Mouse (Mus musculus) hindbrain, embryonic 14.5 days (tissue): ENCODE results near the gene Cfap54. TPM values are rescaled to one million over a fixed set of nuclear protein-coding genes. Genes with fewer than 3 reads are reported as not detected.

Experiments
- ATAC-seq: fragments of 200-750 bp; cut with Nextera tagmentation; 2 replicates; pipeline ENCODE4 v1.8.0; 2017; ENCODE audit warnings: moderate number of reproducible peaks, mild to moderate bottlenecking, moderate TSS enrichment, moderate library complexity; ENCODE audit not compliant: low FRiP score
- DNase-seq: peaks from one replicate; pipeline ENCODE4 v3.0.0-alpha.2; 2015; ENCODE audit warnings: low spot score
- H3K27ac ChIP-seq: fragments of 300-500 bp; sonication (generic); 2 replicates; pipeline ENCODE4 v1.5.1; 2014; ENCODE audit warnings: mild to moderate bottlenecking, moderate library complexity
- H3K27me3 ChIP-seq: fragments of 300-500 bp; sonication (generic); 2 replicates; pipeline ENCODE4 v1.6.1; 2014; ENCODE audit warnings: mild to moderate bottlenecking, low read length, mixed read lengths; ENCODE audit not compliant: control insufficient read depth, insufficient read depth
- H3K36me3 ChIP-seq: fragments of 300-500 bp; sonication (generic); replicated peaks from 2 replicates; pipeline ENCODE4 v1.6.1; 2014; ENCODE audit not compliant: control insufficient read depth, insufficient read depth
- H3K4me1 ChIP-seq: fragments of 300-500 bp; sonication (generic); replicated peaks from 2 replicates; pipeline ENCODE4 v1.6.1; 2014; ENCODE audit warnings: antibody characterized with exemption, low read length, mixed read lengths; ENCODE audit not compliant: control insufficient read depth, insufficient read depth
- H3K4me2 ChIP-seq: fragments of 300-500 bp; sonication (generic); replicated peaks from 2 replicates; pipeline ENCODE4 v1.6.1; 2014; ENCODE audit warnings: mild to moderate bottlenecking, moderate library complexity
- H3K4me3 ChIP-seq: fragments of 300-500 bp; sonication (generic); replicated peaks from 2 replicates; pipeline ENCODE4 v1.5.1; 2014; ENCODE audit warnings: mild to moderate bottlenecking, low read length
- H3K9ac ChIP-seq: fragments of 300-500 bp; sonication (generic); 2 replicates; pipeline ENCODE4 v1.6.1; 2014
- H3K9me3 ChIP-seq: fragments of 300-500 bp; sonication (generic); 2 replicates; pipeline ENCODE4 v1.6.1; 2016; ENCODE audit warnings: low read length; ENCODE audit not compliant: control insufficient read depth
- WGBS: fragments of 180-500 bp; shearing (Covaris S2); extraction: QIAGEN DNeasy Blood & Tissue Kit; methylation state at CpG from one replicate; pipeline ENCODE4 v1.1.7; 2014; 5-methylcytosine and 5-hydroxymethylcytosine counted together
- polyA plus RNA-seq: library from polyadenylated mRNA; unstranded; fragments of >200 nt; fragmentation: Nextera tagmentation; extraction: Ambion mirVana; gene quantifications from 2 replicates; pipeline ENCODE4 v1.2.1, GENCODE M21; 2014

Cfap54 gene
- polyA plus RNA-seq, result 2.4 and 3.6 TPM in 2 replicates

DNA sequence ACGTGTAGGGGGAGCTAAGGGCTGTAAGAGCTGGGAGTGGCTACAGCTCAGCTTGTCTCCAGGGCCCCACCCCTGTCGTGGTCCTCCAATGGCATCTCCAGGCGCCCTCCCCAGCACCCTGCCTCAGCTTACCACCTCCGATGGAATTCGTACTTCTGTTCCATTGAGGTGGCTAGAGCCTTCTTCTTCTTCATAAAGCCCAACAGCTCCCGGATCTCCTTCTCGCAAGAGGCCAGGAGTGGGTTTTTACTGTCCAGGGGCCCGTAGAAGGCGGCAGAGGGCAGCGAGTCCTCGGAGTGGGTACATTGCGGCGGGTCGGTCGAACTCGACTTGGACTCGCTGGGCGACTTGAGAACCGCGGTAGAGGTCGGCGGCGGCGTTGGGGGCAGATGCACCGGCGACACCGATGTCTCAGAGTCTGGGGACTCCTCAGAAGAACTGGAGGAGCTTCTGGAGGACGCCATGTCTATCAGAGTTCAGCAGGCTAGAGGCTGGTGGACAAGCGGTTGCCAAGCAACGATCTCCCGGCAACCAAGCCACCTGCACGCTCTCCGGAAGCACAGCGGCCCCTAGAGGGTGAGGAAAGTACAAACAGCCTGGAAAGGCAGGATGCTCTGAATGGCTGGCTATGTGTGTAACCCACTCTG is at the start of gene Cfap54:
Gene Cfap54, minus strand, starts transcription at position 486 of the 647 bp plus-strand sequence.
- DNase-seq (peak; percentile 94), ATAC-seq (peak; percentile 85)
- no peaks in the 10 kb centered on the region for H3K9me3 ChIP-seq
- peaks cover 24% of the 10 kb centered on the region for H3K4me1 ChIP-seq
- no peaks in the 10 kb centered on the region for H3K27me3 ChIP-seq
- no peaks in the 10 kb centered on the region for H3K36me3 ChIP-seq
- peak within 1 kb of the TSS; percentile 47 for H3K4me3 ChIP-seq
- H3K9ac ChIP-seq, result peak within 1 kb of the TSS; percentile 45
- under 1% methylated on average over 34 of the region's 34 CpGs for WGBS
- H3K27ac ChIP-seq, result no peak within 1 kb of the TSS
- H3K4me2 ChIP-seq, result peak within 1 kb of the TSS; percentile 72

DNA sequence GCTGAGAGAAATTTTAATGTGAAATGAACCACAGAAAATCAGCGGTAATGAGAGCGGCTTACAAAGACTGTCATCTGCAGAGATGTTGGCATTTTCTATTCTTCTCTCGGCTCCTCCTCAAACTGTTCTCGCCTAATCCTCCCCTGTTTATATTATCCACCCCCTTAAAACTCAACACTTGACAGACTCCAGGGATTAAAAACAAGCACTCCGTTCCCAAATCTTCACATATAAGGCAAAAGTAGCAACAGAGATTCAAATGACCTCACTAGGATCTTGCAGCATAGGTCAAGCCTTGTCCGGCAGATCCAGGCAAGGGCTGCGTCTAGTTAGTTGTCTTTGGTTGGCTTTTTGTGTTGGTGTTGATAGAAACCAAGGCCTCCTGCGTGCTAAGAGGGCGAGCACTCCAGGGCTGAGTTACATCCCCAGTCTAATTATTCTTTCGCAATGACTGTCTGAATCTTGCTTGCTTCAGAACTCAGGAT is 49.1 kb upstream of the Cfap54 start:
- no peak overlapping the region for H3K4me2 ChIP-seq
- H3K36me3 ChIP-seq, result no peaks in the 10 kb centered on the region
- H3K4me1 ChIP-seq, result no peaks in the 10 kb centered on the region
- ATAC-seq (no peak), DNase-seq (no peak)
- no peaks in the 10 kb centered on the region for H3K27me3 ChIP-seq
- no peaks in the 10 kb centered on the region for H3K9me3 ChIP-seq
- 58% methylated on average over 10 of the region's 10 CpGs for WGBS
- H3K4me3 ChIP-seq, result no peak overlapping the region
- no peak overlapping the region for H3K9ac ChIP-seq
- no peak overlapping the region for H3K27ac ChIP-seq

DNA sequence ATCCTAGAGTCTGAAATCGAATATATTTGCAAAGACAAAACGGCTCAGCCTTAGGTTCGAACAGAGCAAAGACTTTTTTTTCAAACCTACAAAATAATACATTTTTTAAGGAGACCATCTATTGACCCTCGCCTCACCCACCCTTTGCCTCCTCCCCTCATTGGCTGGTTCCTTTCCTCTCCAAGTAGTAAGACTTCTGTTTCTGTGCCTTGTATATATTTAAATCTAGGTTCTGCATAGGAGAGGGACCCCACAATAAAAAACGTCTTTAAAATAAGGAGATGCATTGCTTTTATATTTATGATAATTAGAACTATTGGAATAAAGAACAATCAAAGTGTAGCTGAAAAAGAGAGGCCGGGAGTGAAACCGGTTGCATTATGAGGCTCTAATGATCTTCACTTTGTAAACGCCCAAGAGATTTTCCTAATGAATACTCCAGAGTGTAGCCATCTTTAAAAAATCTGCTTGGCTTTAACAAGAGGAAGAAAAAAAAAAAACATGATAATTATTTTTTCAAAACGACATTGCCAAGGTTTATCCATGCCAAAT is 48.6 kb upstream of the Cfap54 start:
- no peak overlapping the region for H3K9ac ChIP-seq
- no peaks in the 10 kb centered on the region for H3K4me1 ChIP-seq
- H3K27me3 ChIP-seq, result no peaks in the 10 kb centered on the region
- no peak for ATAC-seq
- H3K36me3 ChIP-seq, result no peaks in the 10 kb centered on the region
- no peak overlapping the region for H3K27ac ChIP-seq
- 59% methylated on average over 9 of the region's 9 CpGs for WGBS
- DNase-seq, result no peak
- no peak overlapping the region for H3K4me2 ChIP-seq
- H3K9me3 ChIP-seq, result no peaks in the 10 kb centered on the region
- no peak overlapping the region for H3K4me3 ChIP-seq

DNA sequence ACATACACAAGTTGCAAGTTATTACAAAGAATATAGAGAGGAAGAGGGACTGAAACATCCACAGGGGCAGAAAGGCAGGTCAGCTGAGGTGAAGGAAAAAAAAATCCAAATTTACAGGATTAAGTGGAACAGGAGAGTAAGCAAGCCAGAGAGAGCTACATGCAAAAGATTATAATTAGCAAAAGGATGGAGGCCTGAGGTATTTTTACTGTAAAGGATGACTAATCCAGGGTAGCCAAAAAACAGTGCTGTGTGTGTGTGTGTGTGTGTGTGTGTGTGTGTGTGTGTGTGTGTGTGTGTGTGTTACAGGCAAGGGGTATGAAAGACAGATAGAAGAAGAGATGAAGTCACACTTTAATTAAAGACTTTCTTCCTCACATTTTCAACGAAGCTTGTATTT is 47.9 kb upstream of the Cfap54 start:
- Histone ChIP-seq H3K27me3 (no peaks in the 10 kb centered on the region), H3K4me1 (no peaks in the 10 kb centered on the region), H3K9ac (no peak overlapping the region), H3K4me3 (no peak overlapping the region), H3K9me3 (no peaks in the 10 kb centered on the region), H3K4me2 (no peak overlapping the region), H3K36me3 (no peaks in the 10 kb centered on the region), H3K27ac (no peak overlapping the region)
- DNase-seq, result no peak
- 83% methylated on average over 1 of the region's 1 CpGs for WGBS
- ATAC-seq, result no peak

- 85% methylated on average over 2 of the region's 2 CpGs for WGBS
- Histone ChIP-seq H3K4me1 (no peaks in the 10 kb centered on the region), H3K27me3 (no peaks in the 10 kb centered on the region), H3K9ac (no peak overlapping the region), H3K4me2 (no peak overlapping the region), H3K4me3 (no peak overlapping the region), H3K36me3 (no peaks in the 10 kb centered on the region), H3K9me3 (no peaks in the 10 kb centered on the region), H3K27ac (no peak overlapping the region)
- no peak for ATAC-seq
- DNase-seq, result no peak
These were observed 47.1 kb upstream of the Cfap54 start for GRCm38 (mm10) chr10:93128566-93128965.

DNA sequence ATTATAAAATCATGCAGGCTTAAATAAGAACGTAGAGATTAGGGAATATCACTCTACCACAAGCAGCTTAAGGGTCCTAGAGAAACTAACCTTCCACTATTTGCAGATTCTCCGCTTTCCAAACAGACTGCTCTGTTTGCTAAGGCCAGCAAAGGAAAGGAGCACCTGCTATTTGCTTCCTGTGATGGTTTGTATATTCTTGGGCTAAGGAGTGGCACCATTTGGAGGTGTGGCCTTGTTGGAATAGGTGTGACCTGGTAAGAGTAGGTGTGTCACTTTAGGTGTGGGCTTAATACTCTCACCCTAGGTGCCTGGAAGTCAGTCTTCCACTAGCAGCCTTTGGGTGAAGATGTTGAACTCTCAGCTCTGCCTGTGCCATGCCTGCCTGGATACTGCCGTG is 44.6 kb upstream of the Cfap54 start:
- DNase-seq, result no peak
- Histone ChIP-seq H3K4me3 (no peak overlapping the region), H3K9me3 (no peaks in the 10 kb centered on the region), H3K4me2 (no peak overlapping the region), H3K9ac (no peak overlapping the region), H3K27me3 (no peaks in the 10 kb centered on the region), H3K4me1 (no peaks in the 10 kb centered on the region), H3K36me3 (no peaks in the 10 kb centered on the region), H3K27ac (no peak overlapping the region)
- ATAC-seq, result no peak
- WGBS, result 85% methylated on average over 3 of the region's 3 CpGs

DNA sequence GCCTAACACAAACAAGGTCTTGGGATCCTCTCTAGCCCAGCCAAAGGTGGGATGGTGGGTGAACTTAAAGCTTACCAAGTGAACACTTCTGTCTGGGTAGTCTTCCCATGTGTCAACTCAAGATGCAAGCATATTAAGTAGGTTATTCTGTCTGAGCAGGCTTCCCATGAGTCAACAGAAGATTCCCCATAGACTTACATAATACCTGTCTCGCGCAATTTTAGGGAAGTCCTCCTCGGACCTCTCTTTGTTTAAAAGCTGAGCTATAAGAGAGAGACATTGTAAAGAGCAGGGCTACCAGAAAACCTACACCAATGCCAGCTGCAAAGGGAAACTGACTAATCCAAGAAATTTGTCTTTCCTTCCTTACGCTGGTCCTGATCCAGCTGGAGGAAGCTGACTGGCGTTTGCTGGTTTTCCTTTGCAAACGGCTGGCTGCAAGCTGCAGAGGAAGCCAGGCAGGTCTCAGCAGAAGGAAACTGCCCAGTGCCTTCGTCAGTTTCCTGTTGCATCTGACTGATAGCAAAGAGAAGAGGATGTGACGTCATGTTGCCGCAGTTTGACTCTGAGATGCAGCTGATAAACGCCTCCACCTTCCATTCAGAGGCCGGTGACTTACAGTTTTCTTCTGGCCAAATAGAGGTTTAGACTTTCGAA is 42.7 kb upstream of the Cfap54 start:
- DNase-seq, result no peak
- ATAC-seq, result no peak
- Histone ChIP-seq H3K4me2 (no peak overlapping the region), H3K27me3 (no peaks in the 10 kb centered on the region), H3K36me3 (no peaks in the 10 kb centered on the region), H3K27ac (no peak overlapping the region), H3K9ac (no peak overlapping the region), H3K4me3 (no peak overlapping the region), H3K4me1 (no peaks in the 10 kb centered on the region), H3K9me3 (no peaks in the 10 kb centered on the region)
- WGBS, result 81% methylated on average over 12 of the region's 12 CpGs

DNA sequence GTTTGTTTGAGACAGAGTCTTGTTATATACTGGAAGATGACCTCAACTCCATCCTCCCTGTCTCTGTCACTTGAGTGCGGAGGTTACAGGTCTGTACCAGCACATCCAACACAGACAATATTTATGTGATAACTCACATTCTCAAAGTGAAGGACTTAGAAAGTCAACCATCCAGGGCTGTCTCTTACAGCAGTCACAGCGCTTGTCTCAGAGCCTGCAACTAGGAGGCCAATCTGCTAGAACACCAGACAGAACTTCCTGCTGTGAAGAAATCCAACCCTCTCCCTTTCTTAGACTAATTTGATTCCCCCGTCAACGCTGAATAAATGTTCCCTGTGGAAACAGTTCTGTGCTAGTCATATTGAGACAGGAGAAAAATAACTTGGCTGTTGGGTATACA is 41.9 kb upstream of the Cfap54 start:
- H3K4me1 ChIP-seq, result no peaks in the 10 kb centered on the region
- 72% methylated on average over 4 of the region's 4 CpGs for WGBS
- no peak for ATAC-seq
- H3K27ac ChIP-seq, result no peak overlapping the region
- H3K4me2 ChIP-seq, result no peak overlapping the region
- H3K4me3 ChIP-seq, result no peak overlapping the region
- no peak overlapping the region for H3K9ac ChIP-seq
- H3K9me3 ChIP-seq, result no peaks in the 10 kb centered on the region
- DNase-seq, result no peak
- H3K36me3 ChIP-seq, result no peaks in the 10 kb centered on the region
- H3K27me3 ChIP-seq, result no peaks in the 10 kb centered on the region

GRCm38 (mm10) chr10:93122399-93123184 is 41.2 kb upstream of the Cfap54 start:
- DNase-seq (no peak), ATAC-seq (no peak)
- H3K27me3 ChIP-seq, result no peaks in the 10 kb centered on the region
- no peak overlapping the region for H3K4me3 ChIP-seq
- WGBS, result 65% methylated on average over 12 of the region's 12 CpGs
- H3K9ac ChIP-seq, result no peak overlapping the region
- no peaks in the 10 kb centered on the region for H3K9me3 ChIP-seq
- no peak overlapping the region for H3K4me2 ChIP-seq
- no peaks in the 10 kb centered on the region for H3K4me1 ChIP-seq
- H3K27ac ChIP-seq, result no peak overlapping the region
- H3K36me3 ChIP-seq, result no peaks in the 10 kb centered on the region
